Mouse (Mus musculus) naive thymus-derived CD4-positive, alpha-beta T cell, adult 2 months (primary cell): ENCODE measurements at regions not wholly inside any gene's neighbourhood (a gene's known extent, or its start where the extent isn't known, plus 50 kb on each side); places are given as distances from the start of the nearest gene placed in this dataset.
"Not testable (repeated sequence)": the region's sequence is repeated elsewhere in the genome, so short reads cannot be mapped to it uniquely, and the experiment has no call there.

ENCODE experiments used
- DNase-seq: peaks from one replicate; pipeline ENCODE4 v3.0.0-alpha.2; 2011; ENCODE audit warnings: low read depth

- DNase-seq = no peak
These were observed 218.0 kb downstream of the Unc5cl start for GRCm38 (mm10) chr17:48672749-48673148.

- DNase-seq = no peak
These were observed 223.6 kb downstream of the Unc5cl start for GRCm38 (mm10) chr17:48678216-48678832.

- DNase-seq = no peak
These were observed 225.6 kb downstream of the Unc5cl start for GRCm38 (mm10) chr17:48680331-48680730.

GRCm38 (mm10) chr17:48688944-48689343, 234.2 kb downstream of the Unc5cl start:
- DNase-seq = no peak

GRCm38 (mm10) chr17:48698456-48698855, 233.7 kb upstream of the Lrfn2 start:
- no peak for DNase-seq

GRCm38 (mm10) chr17:48700591-48700990, 231.6 kb upstream of the Lrfn2 start:
- DNase-seq = peak; percentile 12

- no peak for DNase-seq
These were observed 211.7 kb upstream of the Lrfn2 start for GRCm38 (mm10) chr17:48720506-48720905.

- DNase-seq = no peak
These were observed 208.9 kb upstream of the Lrfn2 start for GRCm38 (mm10) chr17:48723286-48723685.

GRCm38 (mm10) chr17:48724513-48725112, 207.6 kb upstream of the Lrfn2 start:
- no peak for DNase-seq

- no peak for DNase-seq
These were observed 205.7 kb upstream of the Lrfn2 start for GRCm38 (mm10) chr17:48726460-48726859.

- DNase-seq = no peak
These were observed 198.4 kb upstream of the Lrfn2 start for GRCm38 (mm10) chr17:48733801-48734200.

GRCm38 (mm10) chr17:48737181-48737580, 195.0 kb upstream of the Lrfn2 start:
- not testable (repeated sequence) for DNase-seq

GRCm38 (mm10) chr17:48738708-48739107, 193.5 kb upstream of the Lrfn2 start:
- no peak for DNase-seq

GRCm38 (mm10) chr17:48742769-48743405, 189.3 kb upstream of the Lrfn2 start:
- no peak for DNase-seq

GRCm38 (mm10) chr17:48770099-48770498, 162.1 kb upstream of the Lrfn2 start:
- no peak for DNase-seq

GRCm38 (mm10) chr17:48771721-48772320, 160.4 kb upstream of the Lrfn2 start:
- no peak for DNase-seq

- no peak for DNase-seq
These were observed 157.8 kb upstream of the Lrfn2 start for GRCm38 (mm10) chr17:48774172-48774890.

GRCm38 (mm10) chr17:48775479-48775878, 156.7 kb upstream of the Lrfn2 start:
- DNase-seq = no peak

GRCm38 (mm10) chr17:48776502-48776902, 155.7 kb upstream of the Lrfn2 start:
- no peak for DNase-seq

GRCm38 (mm10) chr17:48780217-48780616, 152.0 kb upstream of the Lrfn2 start:
- DNase-seq = no peak

GRCm38 (mm10) chr17:48784417-48784816, 147.8 kb upstream of the Lrfn2 start:
- no peak for DNase-seq

GRCm38 (mm10) chr17:48786501-48786900, 145.7 kb upstream of the Lrfn2 start:
- DNase-seq = no peak
